8 mouse cellular contexts compared by ENCODE assay signal in genomic region chr11:60706696-60707480, GRCm38 (mm10). TPM values are rescaled to one million over a fixed set of nuclear protein-coding genes. Genes with fewer than 3 reads are reported as not detected.
A peak's percentile ranks its signal among the peaks of the same experiment; 100 is the strongest.
DNase-seq lines count a peak whose midpoint lies in the region.

No protein-coding gene starts in this region.

- peak; percentile 6 for DNase-seq in adrenal gland, postnatal 14 days
- no peak for DNase-seq in adrenal gland, postnatal 36 days
- DNase-seq in kidney, postnatal 4 days: peak; percentile 1 to 4
- DNase-seq in kidney, postnatal 36 days: no peak
- peak; percentile 5 for DNase-seq in thymus, postnatal 4 days
- DNase-seq in thymus, postnatal 0 days (ENCODE audit: low spot score): no peak
- DNase-seq in urinary bladder, postnatal 14 days (ENCODE audit: low spot score): peak; percentile 14
- DNase-seq in ovary, postnatal 14 days (ENCODE audit: low spot score): no peak

RNA-seq across cellular contexts. Expression of gene Llgl1, which starts 7.4 kb away (rescaled TPM):
- 23.7 and 28.8 TPM in 2 replicates for total RNA-seq in adrenal gland, postnatal 14 days (2021)
- total RNA-seq in adrenal gland, postnatal 36 days (2021): 10 to 100 TPM; 23.6 to 24.7 TPM
- 27.0 and 29.0 TPM in 2 replicates for polyA plus RNA-seq in thymus, postnatal 0 days (2015; fragmentation: Nextera tagmentation; extraction: Ambion mirVana)

RNA-seq across cellular contexts. Expression of gene Flii, which starts 20.2 kb away (rescaled TPM):
- total RNA-seq in adrenal gland, postnatal 14 days (2021): 126 and 137 TPM in 2 replicates
- 100 to 1,000 TPM; 137 to 162 TPM for total RNA-seq in adrenal gland, postnatal 36 days (2021)
- polyA plus RNA-seq in thymus, postnatal 0 days (2015; fragmentation: Nextera tagmentation; extraction: Ambion mirVana): 72.6 and 78.7 TPM in 2 replicates

RNA-seq across cellular contexts. Expression of gene Mief2, which starts 21.3 kb away (rescaled TPM):
- total RNA-seq in adrenal gland, postnatal 14 days (2021): 30.8 and 36.0 TPM in 2 replicates
- total RNA-seq in adrenal gland, postnatal 36 days (2021): 10 to 100 TPM; 27.7 to 38.1 TPM
- polyA plus RNA-seq in thymus, postnatal 0 days (2015; fragmentation: Nextera tagmentation; extraction: Ambion mirVana): 10.3 and 11.0 TPM in 2 replicates

Comparison
In these comparisons a context has a peak if more than half of its experiments do, and no peak if none do; other contexts are left out.
1. DNase-seq: peak in adrenal gland, postnatal 14 days (single experiment), kidney, postnatal 4 days (2 of 2), thymus, postnatal 4 days (single experiment) and urinary bladder, postnatal 14 days (single experiment); none in adrenal gland, postnatal 36 days (0 of 2), kidney, postnatal 36 days (0 of 2), thymus, postnatal 0 days (single experiment) and ovary, postnatal 14 days (single experiment).